Mouse (Mus musculus) kidney, embryonic 14.5 days (tissue): ENCODE measurements around the gene Cenpl. TPM values are rescaled to one million over a fixed set of nuclear protein-coding genes. Genes with fewer than 3 reads are reported as not detected.
"Not testable (repeated sequence)": the region's sequence is repeated elsewhere in the genome, so short reads cannot be mapped to it uniquely, and the experiment has no call there.

Experiments
- ATAC-seq: fragments of 200-750 bp; cut with Nextera tagmentation; 2 replicates; pipeline ENCODE4 v1.8.0; 2017; ENCODE audit warnings: moderate number of reproducible peaks, mild to moderate bottlenecking, moderate TSS enrichment, moderate library complexity; ENCODE audit not compliant: low FRiP score, low TSS enrichment
- H3K27ac ChIP-seq: fragments of 300-500 bp; sonication (generic); 2 replicates; pipeline ENCODE4 v1.5.1; 2014; ENCODE audit warnings: low read depth, mild to moderate bottlenecking, low read length, moderate library complexity, mixed read lengths
- H3K27me3 ChIP-seq: fragments of 300-500 bp; sonication (generic); 2 replicates; pipeline ENCODE4 v1.6.1; 2014; ENCODE audit warnings: mild to moderate bottlenecking, low read length; ENCODE audit not compliant: control insufficient read depth, insufficient read depth
- H3K36me3 ChIP-seq: fragments of 300-500 bp; sonication (generic); 2 replicates; pipeline ENCODE4 v1.6.1; 2014; ENCODE audit warnings: low read length, mixed read lengths; ENCODE audit not compliant: control insufficient read depth, insufficient read depth
- H3K4me1 ChIP-seq: fragments of 300-500 bp; sonication (generic); 2 replicates; pipeline ENCODE4 v1.6.1; 2014; ENCODE audit warnings: low read length, mixed read lengths; ENCODE audit not compliant: control insufficient read depth, insufficient read depth
- H3K4me2 ChIP-seq: fragments of 300-500 bp; sonication (generic); replicated peaks from 2 replicates; pipeline ENCODE4 v1.6.1; 2014; ENCODE audit warnings: low read depth, mild to moderate bottlenecking, low read length
- H3K4me3 ChIP-seq: fragments of 300-500 bp; sonication (generic); 2 replicates; pipeline ENCODE4 v1.5.1; 2014; ENCODE audit warnings: mild to moderate bottlenecking, low read length
- H3K9ac ChIP-seq: fragments of 300-500 bp; sonication (generic); 2 replicates; pipeline ENCODE4 v1.6.1; 2014; ENCODE audit warnings: low read depth, mild to moderate bottlenecking, low read length, moderate library complexity
- H3K9me3 ChIP-seq: fragments of 300-500 bp; sonication (generic); 2 replicates; pipeline ENCODE4 v1.6.1; 2016; ENCODE audit warnings: low read length; ENCODE audit not compliant: control insufficient read depth
- WGBS: fragments of 180-500 bp; shearing (Covaris S2); extraction: QIAGEN DNeasy Blood & Tissue Kit; methylation state at CpG from one replicate; pipeline ENCODE4 v1.1.7; 2014; 5-methylcytosine and 5-hydroxymethylcytosine counted together
- polyA plus RNA-seq: library from polyadenylated mRNA; unstranded; fragments of >200 nt; fragmentation: Nextera tagmentation; extraction: Ambion mirVana; gene quantifications from 2 replicates; pipeline ENCODE4 v1.2.1, GENCODE M21; 2014

The Cenpl gene
- polyA plus RNA-seq, result 32.7 and 36.2 TPM in 2 replicates

- Histone ChIP-seq H3K4me3 (peak within 1 kb of the TSS; percentile 79), H3K27me3 (no peaks in the 10 kb centered on the region), H3K4me1 (peaks cover 19% of the 10 kb centered on the region), H3K4me2 (peak within 1 kb of the TSS; percentile 81), H3K27ac (peak within 1 kb of the TSS; percentile 69), H3K9me3 (no peaks in the 10 kb centered on the region), H3K9ac (peak within 1 kb of the TSS; percentile 82), H3K36me3 (peaks cover 5% of the 10 kb centered on the region; the same call in 1 of the 2 replicates)
- ATAC-seq, result peak; percentile 97
- under 1% methylated on average over 57 of the region's 57 CpGs for WGBS
Measured at GRCm38 (mm10) chr1:161070352-161071271, at the start of gene Cenpl, which contains the start of gene Dars2. Cenpl (plus strand) TSS chr1:161070713. Dars2 (minus strand) TSS chr1:161070658.

- Histone ChIP-seq H3K27me3 (no peaks in the 10 kb centered on the region), H3K9me3 (no peaks in the 10 kb centered on the region), H3K4me1 (no peaks in the 10 kb centered on the region), H3K27ac (no peak overlapping the region), H3K9ac (no peak overlapping the region), H3K4me3 (no peak overlapping the region), H3K36me3 (peaks cover 20% of the 10 kb centered on the region), H3K4me2 (no peak overlapping the region)
- WGBS, result 78% methylated on average over 5 of the region's 5 CpGs
- no peak for ATAC-seq
Measured at GRCm38 (mm10) chr1:161025410-161026210, 44.9 kb upstream of the Cenpl start.

GRCm38 (mm10) chr1:161027196-161027595 is 43.3 kb upstream of the Cenpl start:
- ATAC-seq, result no peak
- WGBS, result 76% methylated on average over 2 of the region's 2 CpGs
- Histone ChIP-seq H3K4me2 (no peak overlapping the region), H3K36me3 (peaks cover 27% of the 10 kb centered on the region), H3K27me3 (no peaks in the 10 kb centered on the region), H3K27ac (no peak overlapping the region), H3K4me1 (no peaks in the 10 kb centered on the region), H3K9ac (no peak overlapping the region), H3K4me3 (no peak overlapping the region), H3K9me3 (no peaks in the 10 kb centered on the region)

GRCm38 (mm10) chr1:161028427-161028826 is 42.1 kb upstream of the Cenpl start:
- H3K36me3 ChIP-seq, result peaks cover 28% of the 10 kb centered on the region
- H3K9ac ChIP-seq, H3K9me3 ChIP-seq, H3K27me3 ChIP-seq, H3K27ac ChIP-seq, H3K4me2 ChIP-seq, H3K4me3 ChIP-seq, H3K4me1 ChIP-seq, ATAC-seq: not testable (repeated sequence)
- WGBS, result 90% methylated on average over 1 of the region's 1 CpGs

- Histone ChIP-seq H3K9me3 (no peaks in the 10 kb centered on the region), H3K9ac (no peak overlapping the region), H3K27me3 (no peaks in the 10 kb centered on the region), H3K36me3 (peaks cover 28% of the 10 kb centered on the region), H3K4me3 (no peak overlapping the region), H3K27ac (no peak overlapping the region), H3K4me2 (no peak overlapping the region), H3K4me1 (no peaks in the 10 kb centered on the region)
- WGBS, result 95% methylated on average over 3 of the region's 3 CpGs
- no peak for ATAC-seq
Measured at GRCm38 (mm10) chr1:161030058-161030457, 40.5 kb upstream of the Cenpl start.

- 84% methylated on average over 9 of the region's 9 CpGs for WGBS
- Histone ChIP-seq H3K9me3 (no peaks in the 10 kb centered on the region), H3K9ac (no peak overlapping the region), H3K36me3 (peaks cover 42% of the 10 kb centered on the region), H3K27me3 (no peaks in the 10 kb centered on the region), H3K4me1 (no peaks in the 10 kb centered on the region), H3K4me2 (no peak overlapping the region), H3K27ac (no peak overlapping the region), H3K4me3 (no peak overlapping the region)
- ATAC-seq, result no peak
Measured at GRCm38 (mm10) chr1:161031881-161032280, 38.6 kb upstream of the Cenpl start.

- H3K27ac ChIP-seq, result no peak overlapping the region
- ATAC-seq, result no peak
- no peak overlapping the region for H3K9ac ChIP-seq
- H3K9me3 ChIP-seq, result no peaks in the 10 kb centered on the region
- peaks cover 46% of the 10 kb centered on the region for H3K36me3 ChIP-seq
- no peak overlapping the region for H3K4me3 ChIP-seq
- H3K4me2 ChIP-seq, result no peak overlapping the region
- whole genome bisulfite sequencing, result 92% methylated on average over 7 of the region's 7 CpGs
- no peaks in the 10 kb centered on the region; the same call in 1 of the 2 replicates for H3K4me1 ChIP-seq
- no peaks in the 10 kb centered on the region for H3K27me3 ChIP-seq
Measured at GRCm38 (mm10) chr1:161032345-161032744, 38.2 kb upstream of the Cenpl start.

GRCm38 (mm10) chr1:161033856-161034434 is 36.6 kb upstream of the Cenpl start:
- Histone ChIP-seq H3K4me2 (peak overlapping the region; percentile 58), H3K27ac (peak overlapping the region; percentile 85), H3K4me3 (peak overlapping the region; percentile 92), H3K4me1 (peaks cover 2% of the 10 kb centered on the region; the same call in 1 of the 2 replicates), H3K9ac (peak overlapping the region; percentile 97), H3K36me3 (peaks cover 61% of the 10 kb centered on the region), H3K9me3 (no peaks in the 10 kb centered on the region), H3K27me3 (no peaks in the 10 kb centered on the region)
- WGBS, result under 1% methylated on average over 21 of the region's 21 CpGs
- ATAC-seq, result no peak
